Mouse (Mus musculus) natural killer cell, adult 2 months (primary cell): ENCODE measurements around the gene Dmbt1.
"Not testable (repeated sequence)": the region's sequence is repeated elsewhere in the genome, so short reads cannot be mapped to it uniquely, and the experiment has no call there.

Experiments
- DNase-seq, 2 experiments: peaks; one replicate each; pipeline ENCODE4 v3.0.0; 2022; ENCODE audit warnings: low spot score in 2 of 2

Dmbt1 gene

DNA sequence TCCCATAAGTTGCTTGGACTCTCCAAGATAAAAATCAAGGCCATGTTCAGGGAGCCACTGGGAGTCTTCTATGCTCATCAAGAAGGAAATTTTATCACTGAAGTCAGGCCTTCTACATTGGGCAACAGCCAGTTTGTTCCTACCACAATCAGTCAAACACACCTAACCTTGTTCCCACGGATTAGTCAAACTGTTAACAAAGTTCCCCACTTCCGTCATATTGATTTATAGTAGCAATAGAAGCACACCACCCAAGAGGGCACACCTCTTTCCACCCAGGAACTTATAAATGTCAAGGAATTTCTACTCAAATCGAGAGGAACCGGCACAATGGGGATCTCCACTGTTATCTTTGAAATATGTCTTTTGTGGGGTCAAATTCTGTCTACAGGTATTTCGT, at the start of gene Dmbt1:
TSS of gene Dmbt1 (plus strand) at position 299 of the 400 bp plus-strand sequence.
- DNase-seq = no peak

DNA sequence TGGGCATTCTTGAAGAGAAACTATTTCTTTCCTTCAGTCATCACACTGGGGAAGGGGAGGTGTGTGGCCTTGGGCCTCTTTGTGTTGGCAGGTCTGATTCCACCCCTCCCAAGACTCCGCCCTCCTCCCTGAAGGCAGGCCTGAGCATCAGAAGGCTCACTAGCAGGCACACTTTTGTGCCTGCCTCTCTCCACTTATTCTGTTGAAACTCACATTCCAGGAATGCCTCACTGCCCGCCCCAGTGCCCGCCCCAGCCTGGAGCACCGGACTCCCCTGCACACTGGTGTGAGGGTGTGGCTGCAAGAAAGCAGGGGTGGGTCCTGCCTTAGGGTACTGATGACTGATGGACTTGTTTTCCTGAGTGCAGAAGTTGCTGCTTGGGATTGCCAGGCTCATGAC, 49.5 kb upstream of the Dmbt1 start:
- no peak for DNase-seq

DNA sequence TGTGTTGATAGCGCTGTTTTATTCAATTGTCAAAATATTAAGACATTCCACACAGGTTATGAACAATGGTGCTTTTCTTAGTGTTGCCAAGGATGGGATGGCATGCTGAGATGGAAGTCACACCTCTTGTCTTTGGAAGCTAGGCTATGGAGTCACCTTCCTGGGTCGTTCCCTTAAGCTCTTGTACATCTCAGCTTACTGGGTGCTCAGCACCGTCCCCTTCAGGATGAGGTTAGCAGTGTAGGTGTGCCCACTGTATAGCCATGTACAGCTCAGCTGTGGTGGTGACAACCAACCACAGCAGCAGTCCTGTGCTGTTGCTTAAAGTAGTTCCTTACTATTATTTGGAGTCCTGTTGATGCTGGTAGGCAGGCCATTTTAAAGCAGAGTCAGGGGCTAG, 49.0 kb upstream of the Dmbt1 start:
- DNase-seq = no peak

DNA sequence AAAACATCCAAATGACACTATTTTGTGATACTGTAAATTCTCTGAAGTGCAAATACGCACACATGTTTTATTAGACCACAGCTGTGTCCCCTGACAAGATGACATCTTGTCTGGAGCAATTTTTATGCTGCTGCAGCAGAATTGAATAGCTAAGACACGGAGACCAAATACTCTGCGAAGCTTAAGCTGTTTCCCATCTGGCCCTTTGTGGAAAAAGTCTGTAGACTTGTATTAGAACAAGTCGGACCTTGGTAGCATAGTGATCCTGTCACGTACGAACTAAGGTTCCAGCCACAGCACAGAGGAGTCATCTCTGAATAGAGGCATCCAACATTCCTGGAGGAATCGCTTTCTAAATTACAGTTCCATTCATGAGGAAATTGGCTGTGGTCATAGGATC, 47.6 kb upstream of the Dmbt1 start:
- DNase-seq = no peak

DNA sequence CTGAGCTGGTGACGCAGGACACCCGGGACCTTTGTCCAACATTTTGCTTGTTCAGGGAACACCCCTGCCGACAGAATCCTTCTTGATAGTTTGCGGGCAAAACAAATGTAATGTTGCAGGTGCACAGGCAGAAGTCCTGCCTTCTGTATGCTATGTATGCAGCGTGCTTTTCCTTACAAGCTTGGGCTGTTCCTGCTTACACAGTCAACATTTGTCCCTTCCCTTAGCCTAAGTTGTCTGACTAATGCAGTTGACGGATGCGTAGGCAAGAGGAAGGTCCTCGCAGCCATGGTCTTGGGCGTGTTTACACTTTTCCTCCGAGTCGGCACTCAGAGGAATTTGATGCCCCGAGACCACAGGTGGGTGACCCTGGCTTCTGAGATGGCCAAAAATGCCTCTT, 46.7 kb upstream of the Dmbt1 start:
- no peak for DNase-seq

DNA sequence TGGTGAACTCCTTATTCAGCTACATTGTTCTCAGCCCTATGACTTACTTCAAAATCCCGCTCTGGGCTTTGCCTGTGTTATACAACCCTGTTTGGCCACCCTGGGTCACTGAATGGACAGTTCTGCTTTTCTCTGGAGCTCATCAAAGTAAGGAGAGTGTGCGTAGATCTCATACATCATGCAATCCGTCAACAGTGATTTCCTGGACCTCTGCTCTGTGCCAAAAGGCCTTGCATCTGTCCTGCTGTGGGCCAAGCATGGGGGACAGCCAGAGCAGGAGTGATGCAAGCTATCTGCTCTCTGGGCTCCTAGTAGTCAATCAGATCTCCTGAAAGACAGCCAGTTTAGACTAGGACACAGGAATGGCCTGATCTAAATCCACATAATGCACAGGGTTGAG, 46.1 kb upstream of the Dmbt1 start:
- no peak for DNase-seq

DNA sequence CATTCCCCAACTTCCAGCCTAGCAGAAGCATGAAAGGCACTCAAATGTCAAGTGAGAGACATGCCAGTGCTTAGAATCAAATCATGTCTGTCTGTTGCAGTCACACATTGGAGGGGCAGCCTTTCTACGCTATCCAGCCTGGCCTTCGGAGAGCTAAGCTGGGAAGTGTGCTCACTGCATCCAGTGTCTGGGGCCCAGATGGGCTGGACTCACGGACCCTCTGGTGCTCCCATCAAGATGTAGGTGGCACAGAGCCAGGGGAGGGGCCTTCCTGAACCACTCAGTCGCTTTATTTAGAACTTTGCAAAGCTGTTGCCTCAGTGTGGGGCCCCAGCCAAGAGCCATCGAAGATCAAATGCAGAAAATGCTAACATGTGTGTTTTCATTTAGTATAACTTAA, 43.7 kb upstream of the Dmbt1 start:
- DNase-seq = no peak

DNA sequence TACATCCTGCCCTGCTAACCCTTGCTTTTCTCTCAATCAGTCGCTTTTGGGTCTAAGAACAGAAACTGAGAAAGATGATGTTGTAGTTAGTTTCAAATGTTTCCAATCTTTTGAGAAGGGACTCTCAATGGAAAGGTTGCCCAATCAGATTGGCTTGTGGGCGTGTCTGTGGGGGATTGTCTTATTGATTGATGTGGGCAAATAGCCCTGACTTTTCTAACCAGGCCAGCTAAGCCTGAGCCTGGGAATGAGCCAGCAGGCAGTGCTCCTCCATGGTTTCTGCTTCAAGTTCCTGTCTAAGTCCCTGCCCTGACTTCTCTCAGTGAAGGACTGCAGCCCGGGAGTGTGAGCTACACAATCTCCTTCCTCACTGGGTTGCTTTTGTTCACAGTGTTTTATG, 42.5 kb upstream of the Dmbt1 start:
- no peak for DNase-seq

DNA sequence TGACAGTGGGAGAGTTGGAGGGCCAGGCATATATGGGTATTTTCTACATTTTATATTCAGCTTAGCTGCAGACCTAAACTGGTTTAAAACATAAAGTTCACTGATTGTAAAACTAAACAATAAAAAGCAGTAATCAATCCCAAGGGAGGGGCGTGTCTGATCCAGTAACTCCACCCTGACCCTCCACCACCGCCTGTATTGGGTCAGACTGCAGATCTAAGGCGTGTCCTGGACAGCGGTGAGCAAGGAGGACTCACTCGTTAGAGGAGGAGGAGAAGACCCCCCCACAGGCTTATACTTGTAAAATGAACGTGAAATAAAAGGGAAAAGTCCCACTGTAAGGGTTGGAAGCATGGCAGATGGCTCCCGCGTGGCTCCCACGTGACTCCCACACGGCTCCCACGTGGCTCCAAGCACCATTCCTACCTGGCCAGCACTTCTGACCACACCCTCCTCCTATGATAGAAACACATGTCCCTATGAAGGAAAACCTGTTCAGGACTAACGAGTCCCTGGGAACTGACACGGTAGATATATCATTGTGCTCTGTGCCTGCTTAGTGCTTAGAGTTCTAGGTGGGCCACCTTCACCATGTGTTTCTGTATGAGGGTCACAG, 40.6 kb upstream of the Dmbt1 start:
- no peak for DNase-seq

DNA sequence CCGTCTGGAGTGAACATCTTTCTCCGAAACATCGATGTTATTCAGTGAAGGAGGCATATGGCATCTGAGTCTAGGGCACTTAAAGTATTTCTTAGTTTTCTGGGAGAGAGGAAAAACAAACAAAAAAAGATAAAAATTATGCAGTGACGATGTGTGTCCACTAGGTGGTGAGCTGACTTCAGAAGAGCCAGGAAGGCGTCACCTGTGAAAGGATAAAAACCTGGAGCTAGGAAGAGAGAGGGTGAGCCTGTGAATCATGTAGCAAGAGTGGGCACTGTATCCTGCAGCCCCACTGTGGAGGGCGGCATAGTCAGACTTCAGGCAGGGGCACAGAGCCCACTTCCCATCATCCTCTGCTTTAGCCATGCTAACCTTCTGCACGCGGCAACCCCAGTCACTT, 37.9 kb upstream of the Dmbt1 start:
- no peak for DNase-seq

DNA sequence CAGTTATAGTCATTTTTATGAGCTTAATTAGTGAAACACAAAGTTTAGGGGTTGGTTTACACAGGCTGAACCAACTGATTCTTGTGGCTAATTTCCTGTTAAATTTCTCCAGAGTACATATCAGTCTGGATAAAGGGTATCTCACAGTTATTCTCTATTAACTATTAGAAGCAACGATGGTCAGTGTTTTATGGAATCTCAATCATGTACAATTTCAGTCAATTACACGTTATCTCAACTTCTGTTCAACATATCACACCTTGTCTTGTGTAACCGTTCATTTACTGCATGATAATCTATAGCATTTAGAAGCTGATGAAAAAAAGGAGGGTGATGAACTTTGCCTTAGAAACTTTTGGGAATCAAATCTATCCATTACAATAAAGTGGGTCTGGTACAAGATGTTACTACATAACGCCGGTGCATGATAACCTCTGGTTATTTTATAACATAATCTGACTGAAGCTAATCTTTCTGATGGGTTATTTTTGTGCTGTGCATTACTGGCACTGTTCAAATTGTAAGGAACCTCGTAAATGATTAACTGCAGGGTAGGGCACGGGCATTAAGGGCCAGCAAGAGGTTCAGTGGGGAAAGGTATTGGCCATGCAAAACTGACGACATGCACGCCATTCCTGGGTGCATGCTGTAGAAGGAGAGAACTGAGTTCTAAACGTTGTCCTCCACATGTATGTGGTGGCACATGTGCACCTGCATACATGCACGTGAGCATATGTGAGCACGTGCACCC, 29.7 kb upstream of the Dmbt1 start:
- no peak for DNase-seq

DNA sequence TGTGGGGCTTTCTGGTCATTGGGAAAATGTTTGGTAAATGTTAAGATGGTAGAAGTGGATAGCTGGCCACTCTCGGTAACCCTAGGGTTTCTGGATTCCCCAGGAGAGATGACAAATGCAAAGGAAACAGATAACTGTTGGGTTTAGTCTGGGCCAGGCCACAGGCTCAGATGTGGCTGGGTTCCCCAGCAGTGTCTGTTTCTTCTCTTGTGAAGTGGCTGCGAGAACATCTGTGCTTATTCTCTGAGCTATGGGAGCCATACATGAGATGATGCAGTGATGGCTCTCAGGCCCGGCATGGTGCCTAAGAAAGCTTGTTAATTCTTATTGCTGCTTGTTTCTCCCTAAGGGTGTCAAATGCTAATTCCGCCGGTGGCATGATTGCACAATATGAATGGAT, 27.8 kb upstream of the Dmbt1 start:
- DNase-seq = no peak

DNA sequence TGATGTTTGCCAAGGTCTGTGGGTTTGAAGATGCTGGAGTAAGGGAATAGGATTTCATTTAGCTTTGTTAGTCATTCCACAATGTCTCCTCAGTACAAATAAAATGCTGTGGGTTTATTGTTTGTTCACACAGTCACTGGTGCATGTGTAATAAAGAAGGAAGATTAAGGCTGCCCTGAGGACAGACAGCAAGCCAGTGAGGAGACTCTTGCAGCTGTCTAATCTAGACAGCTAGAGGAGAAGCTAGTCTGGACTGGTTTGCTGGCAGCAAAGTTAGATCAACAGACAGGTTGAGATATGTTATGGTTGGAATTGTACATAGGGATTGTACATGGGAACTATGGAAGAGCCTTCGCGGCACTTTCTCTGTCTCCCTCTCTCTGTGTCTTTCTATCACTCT, 24.6 kb upstream of the Dmbt1 start:
- no peak for DNase-seq

DNA sequence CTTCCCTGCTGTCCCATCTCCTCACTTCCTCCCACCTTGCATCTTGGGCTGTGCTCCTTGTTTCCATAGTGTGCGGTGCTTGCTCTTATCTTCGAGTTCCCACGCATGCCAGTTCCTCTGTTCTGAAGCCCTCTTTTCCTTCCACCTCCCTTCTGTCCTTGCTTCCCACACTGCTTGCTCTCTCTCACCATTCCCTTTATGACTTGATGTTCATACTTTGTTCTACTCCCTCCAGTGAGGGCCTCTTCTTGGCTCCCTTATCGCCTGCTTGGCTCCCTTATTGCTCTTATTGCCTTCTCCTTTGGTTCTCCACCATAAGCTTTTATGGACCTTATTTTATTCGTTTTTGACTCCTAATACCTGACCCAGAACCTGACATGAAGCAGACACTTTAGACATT, 22.7 kb upstream of the Dmbt1 start:
- DNase-seq = no peak

DNA sequence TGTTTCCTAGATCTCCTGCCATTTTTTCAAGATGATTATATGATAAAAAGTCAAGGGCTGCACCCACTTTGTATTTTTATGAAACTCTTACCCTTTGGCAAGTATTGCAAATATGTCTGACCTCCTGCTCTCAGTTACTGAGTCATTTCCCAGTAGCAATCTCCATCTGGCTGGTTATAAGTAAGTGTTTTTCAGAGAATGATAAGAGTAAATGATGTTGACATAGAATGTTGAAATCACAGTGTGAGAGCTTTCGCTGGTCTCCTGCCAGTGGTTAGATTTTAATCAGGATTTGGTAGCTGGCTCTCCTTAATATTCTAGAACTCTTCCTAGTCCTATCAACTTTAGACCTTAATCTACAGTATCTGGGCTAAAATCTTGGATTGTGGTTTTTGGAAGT, 20.0 kb upstream of the Dmbt1 start:
- DNase-seq = no peak

DNA sequence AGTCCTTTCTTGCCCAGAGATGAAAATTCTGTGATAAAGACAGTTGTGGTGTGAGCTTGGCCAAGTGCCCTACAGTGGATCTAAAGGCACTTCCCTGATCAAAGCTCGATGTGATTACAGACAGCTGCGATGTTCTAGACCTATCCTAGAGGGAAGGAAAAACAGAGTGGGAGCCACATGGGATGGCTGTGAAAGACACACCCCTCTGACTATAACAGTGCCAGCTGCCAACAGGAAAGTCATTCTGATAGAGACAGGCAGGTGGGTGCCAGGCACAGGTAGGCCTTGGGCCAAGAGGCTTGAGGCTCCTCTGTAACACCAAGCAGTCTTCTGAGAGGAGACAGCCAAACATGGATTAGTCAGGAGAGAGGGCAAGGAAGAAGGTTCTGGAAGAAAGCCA, 12.7 kb upstream of the Dmbt1 start:
- DNase-seq = no peak

DNA sequence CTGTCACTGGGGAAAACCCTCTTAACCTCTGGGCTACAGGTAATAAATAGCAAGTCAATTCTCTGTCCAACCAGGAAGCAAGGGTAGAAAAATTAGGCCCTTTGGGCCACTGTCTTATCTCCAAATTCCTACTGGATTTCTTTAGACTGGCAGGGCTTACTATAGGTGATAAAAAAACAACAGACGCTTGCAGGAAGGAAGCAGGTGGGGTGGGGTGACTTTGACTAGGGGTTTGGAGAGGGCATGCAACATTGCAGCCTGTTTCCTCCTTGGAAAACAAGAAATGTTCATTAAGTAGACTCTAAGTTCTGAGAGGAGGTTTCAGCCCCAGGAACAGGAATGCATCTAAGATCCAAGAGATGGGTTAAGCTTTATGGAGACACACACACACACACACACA, 7.0 kb upstream of the Dmbt1 start:
- DNase-seq = no peak

DNA sequence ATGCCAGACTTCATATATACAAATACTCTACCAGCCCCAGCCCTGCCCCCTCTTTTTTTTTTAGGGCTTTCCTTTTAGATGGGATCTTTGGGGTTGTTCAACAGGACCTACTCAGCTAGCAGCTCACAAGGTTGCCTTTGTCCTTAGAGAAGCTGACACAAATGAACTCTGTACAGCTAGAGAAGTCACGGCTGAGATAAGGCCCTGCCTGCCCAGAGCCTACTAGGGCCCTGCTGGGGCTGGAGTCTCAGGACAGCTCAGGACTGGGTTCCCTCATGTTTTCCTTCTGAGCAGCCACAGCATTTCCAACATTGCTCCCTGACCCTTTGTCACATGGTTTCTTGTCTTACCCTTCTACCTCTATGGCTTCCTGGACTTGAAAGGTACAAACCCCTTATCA, 4.3 kb upstream of the Dmbt1 start:
- DNase-seq = no peak

DNA sequence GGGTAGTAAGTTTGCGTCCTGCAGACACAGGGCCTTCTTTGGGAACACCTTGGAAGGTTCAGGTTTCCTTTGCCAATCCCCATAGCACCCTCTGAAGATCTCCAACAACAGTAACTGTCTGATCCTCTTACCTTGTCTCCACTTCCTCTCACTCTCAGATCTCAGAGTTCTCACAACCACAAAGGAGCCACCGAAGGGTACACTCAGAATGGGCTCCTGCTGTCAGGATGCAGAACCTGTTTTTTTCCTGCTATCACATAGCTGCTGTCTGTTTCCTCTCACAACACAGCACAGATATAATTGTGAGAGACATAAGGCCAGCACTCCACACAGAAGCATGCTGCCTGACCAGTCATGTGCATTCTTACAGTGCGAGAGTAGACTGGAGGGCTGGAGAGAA, 4.5 kb downstream of the Dmbt1 start:
- DNase-seq = no peak

DNA sequence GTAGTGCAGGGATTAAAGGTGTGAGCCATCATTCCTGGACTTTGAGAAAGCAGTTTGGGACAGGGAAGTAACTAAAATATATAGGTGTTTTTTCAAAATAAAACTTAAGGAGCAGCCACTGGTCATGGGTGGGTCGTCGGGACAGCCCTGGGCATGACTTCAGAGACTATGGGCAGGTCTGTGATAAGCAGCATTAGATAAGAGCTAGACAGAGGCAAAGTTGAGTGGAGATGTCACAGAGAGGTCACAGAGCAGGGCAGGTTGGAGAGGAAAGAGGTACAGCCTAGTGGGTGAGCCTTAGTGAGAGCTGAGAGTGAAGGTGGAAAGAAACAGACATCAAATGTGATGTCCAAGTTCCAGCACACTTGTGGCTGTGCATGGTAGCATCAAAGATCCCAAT, 5.2 kb downstream of the Dmbt1 start:
- DNase-seq = no peak

DNA sequence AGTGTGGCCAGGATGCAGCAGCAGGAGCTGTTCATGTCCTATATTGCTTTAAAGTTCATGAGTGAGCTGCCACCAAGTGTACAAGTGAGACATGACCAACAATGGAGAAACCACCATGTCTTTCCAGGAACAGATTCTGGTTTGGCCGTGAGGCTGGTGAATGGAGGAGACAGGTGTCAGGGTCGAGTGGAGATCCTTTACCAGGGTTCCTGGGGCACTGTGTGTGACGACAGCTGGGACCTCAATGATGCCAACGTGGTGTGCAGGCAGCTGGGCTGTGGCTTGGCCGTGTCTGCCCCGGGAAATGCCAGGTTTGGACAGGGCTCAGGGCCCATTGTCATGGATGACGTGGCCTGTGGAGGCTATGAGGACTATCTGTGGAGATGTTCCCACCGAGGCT, 8.9 kb downstream of the Dmbt1 start:
- DNase-seq = not testable (repeated sequence)

DNA sequence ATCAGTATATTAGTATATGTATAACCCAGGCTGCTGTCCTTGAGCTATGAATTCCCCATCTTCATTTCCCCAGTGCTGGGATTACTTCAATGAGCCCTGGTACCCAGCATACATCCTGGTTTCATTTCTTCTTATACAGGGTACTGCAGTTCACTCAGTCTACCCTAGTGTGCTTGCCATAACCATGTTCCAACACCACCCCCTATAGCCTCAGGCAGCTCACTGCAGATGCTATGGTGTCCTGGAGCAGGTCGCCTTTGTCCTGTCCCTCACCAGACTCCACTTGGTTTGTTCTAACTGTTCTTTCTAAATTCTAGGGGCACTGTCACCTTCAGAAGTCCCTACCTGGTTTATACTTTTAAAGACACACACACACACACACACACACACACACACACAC, 10.8 kb downstream of the Dmbt1 start:
- no peak for DNase-seq

DNA sequence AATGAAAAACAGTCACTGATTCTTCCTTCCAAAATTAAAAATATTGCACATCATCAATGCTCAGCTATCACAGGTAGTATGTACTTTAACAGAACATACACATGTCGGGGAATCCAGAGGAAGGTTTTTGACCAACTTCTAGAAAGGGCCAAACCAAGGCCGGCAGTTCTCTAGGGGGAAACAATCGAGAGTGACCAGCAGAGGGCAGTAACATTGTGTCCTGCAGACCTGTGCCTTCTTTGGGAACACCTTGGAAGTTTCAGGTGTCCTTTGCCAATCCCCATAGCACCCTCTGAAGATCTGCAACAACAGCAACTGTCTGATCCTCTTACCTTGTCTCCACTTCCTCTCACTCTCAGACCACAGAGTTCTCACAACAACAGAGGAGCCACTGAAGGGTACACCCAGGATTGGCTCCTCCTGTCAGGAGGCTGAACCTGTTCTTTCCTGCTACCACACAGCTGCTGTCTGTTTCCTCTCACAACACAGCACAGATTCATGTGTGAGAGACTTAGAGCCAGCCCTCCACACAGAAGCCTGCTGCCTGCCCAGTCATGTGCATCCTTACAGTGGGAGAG, 13.5 kb downstream of the Dmbt1 start:
- not testable (repeated sequence) for DNase-seq

DNA sequence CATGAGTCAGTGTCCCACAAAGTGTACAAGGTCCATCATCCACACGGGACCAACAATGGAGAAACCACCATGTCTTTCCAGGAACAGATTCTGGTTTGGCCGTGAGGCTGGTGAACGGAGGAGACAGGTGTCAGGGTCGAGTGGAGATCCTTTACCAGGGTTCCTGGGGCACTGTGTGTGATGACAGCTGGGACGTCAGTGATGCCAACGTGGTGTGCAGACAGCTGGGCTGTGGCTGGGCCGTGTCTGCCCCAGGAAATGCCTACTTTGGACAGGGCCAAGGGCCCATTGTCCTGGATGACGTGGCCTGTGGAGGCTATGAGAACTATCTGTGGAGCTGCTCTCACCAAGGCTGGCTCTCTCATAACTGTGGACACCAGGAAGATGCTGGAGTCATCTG, 18.0 kb downstream of the Dmbt1 start:
- DNase-seq = not testable (repeated sequence)
